Mouse (Mus musculus): ENCODE measurements at regions not wholly inside any gene's neighbourhood (a gene's known extent, or its start where the extent isn't known, plus 50 kb on each side); places are given as distances from the start of the nearest gene placed in this dataset.

DNA sequence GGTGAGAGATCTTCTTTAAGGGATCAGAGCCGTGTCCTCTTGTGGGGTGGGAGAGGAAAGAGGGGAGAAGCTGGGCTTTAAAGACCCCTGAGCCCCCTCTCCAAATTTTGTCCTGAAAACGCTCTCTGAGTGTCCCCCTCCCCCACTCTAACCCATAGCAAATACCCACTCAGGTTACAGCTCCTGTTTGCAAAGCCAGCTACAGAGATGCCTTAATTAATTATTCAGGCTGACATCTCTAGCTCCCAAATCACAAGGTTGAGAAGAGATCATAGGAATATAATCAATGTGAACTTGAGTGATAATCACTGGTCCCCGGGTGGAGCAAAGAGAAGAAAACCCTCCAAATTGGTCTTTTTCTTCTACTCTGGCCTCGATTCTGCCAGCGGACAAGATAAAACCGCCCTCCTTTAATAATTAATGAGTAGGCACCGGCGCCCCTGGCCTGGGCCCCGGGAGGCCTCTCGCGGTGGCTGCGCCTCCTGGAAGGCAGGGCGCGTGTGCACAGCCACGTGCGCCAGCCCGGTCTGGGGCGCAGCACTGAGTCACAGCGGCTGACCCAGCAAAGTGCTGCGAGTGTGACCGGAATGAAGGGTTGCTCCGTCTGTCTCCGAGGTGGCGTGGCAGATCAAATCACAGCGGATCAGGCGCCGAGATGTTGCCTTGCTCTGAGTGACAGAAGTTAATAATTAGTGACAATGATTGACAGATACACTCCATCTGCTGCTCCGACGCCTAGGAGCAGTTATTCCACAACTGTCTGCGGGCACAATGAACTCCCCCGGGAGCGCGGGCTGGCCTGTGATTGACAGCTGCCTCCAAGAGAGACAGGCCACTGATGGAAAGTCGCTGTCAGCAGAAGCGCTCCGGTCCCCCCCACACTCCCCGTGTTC, 72.7 kb upstream of the 4930535I16Rik start:
- DNase-seq (ENCODE audit: low spot score in 2 of 2) = peak in 1 of 2 experiments; percentile 8

Measured in left cerebral cortex, adult 9 months (tissue).